Mouse (Mus musculus) brain, embryonic 14.5 days (tissue): ENCODE measurements at regions not wholly inside any gene's neighbourhood (a gene's known extent, or its start where the extent isn't known, plus 50 kb on each side); places are given as distances from the start of the nearest gene placed in this dataset.

Source experiments
- CTCF ChIP-seq: fragments of 200-500 bp; IDR thresholded peaks from 2 replicates; pipeline ENCODE4 v1.5.1; 2012; ENCODE audit warnings: inconsistent platforms, mild to moderate bottlenecking, moderate library complexity, borderline replicate concordance; ENCODE audit not compliant: insufficient read depth, insufficient read length; ENCODE audit errors: extremely low read depth
- POLR2A ChIP-seq: fragments of 200-500 bp; IDR thresholded peaks from 2 replicates; pipeline ENCODE4 v1.6.1; 2012; ENCODE audit warnings: mild to moderate bottlenecking, inconsistent platforms, borderline replicate concordance; ENCODE audit not compliant: poor library complexity, insufficient read depth, insufficient read length, severe bottlenecking; ENCODE audit errors: extremely low read depth

GRCm38 (mm10) chr8:87237181-87237580 lies 235.2 kb downstream of the Cbln1 start:
- no peak for TF ChIP-seq CTCF
- no peak for TF ChIP-seq POLR2A
